Mouse (Mus musculus) bone marrow macrophage, adult 2 months (primary cell): Measurements from ENCODE around the gene Tle2.

Experiments used
- CTCF ChIP-seq: IDR thresholded peaks from 2 replicates; pipeline ENCODE4 v1.5.1; 2012; ENCODE audit warnings: low read depth, mild to moderate bottlenecking, low read length, moderate library complexity
- POLR2A ChIP-seq: IDR thresholded peaks from 2 replicates; pipeline ENCODE4 v1.6.1; 2012; ENCODE audit warnings: mild to moderate bottlenecking, low read depth, low read length, borderline replicate concordance

DNA sequence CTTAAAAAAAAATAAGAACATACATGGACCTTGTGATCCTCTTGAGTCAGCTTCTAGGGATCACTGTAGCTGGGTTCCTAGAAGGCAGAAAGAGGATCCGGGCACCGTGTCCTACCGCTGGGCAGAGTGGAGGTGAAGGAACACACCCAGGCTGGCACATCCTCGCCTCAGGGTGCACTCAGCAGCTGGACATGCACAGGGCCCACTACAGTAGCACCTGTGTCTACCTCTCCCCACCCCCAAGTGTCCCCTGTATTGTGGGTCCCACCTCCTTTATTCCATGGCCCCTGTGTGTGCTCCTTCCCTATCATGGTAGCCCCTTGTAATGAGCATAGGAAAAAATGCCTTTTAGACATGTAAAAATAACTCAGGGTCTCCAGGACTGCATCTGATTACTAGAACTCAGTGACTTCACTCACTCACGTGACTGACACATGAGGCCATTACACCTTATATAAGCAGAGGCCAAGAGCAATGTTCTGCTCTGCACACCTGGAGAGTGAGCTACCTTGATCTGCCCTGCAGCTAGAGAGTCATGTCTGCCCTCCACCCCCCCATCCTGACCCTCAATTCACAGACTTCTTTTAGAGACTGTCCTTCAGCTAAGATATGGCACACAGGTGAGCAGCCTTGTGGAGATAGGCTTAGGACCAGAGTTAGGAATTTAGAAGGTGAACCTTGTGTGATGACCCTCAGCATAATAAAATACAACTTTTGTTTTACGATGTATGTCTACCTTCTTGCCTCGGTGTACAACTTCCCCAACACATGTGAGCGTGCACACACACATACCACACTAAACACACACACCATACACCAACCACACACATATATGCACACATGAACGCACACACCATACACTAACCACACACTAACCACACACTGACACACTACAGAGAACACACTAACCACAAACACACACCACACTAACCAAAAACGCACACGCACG is 29.9 kb downstream of the Tle2 start:
- TF ChIP-seq CTCF (no peak), POLR2A (no peak)
